Mouse (Mus musculus): ENCODE data around the gene Slc6a15. TPM values are rescaled to one million over a fixed set of nuclear protein-coding genes. Genes with fewer than 3 reads are reported as not detected.

Gene Slc6a15
- total RNA-seq (2012; rRNA removed) = not detected in 2 replicates
- not detected for polyA plus RNA-seq (2012; ENCODE audit: insufficient read depth in 1 of 2, insufficient read length in 2 of 2, low read depth in 1 of 2, low replicate concordance in 2 of 2, missing spikeins in 1 of 2)

DNA sequence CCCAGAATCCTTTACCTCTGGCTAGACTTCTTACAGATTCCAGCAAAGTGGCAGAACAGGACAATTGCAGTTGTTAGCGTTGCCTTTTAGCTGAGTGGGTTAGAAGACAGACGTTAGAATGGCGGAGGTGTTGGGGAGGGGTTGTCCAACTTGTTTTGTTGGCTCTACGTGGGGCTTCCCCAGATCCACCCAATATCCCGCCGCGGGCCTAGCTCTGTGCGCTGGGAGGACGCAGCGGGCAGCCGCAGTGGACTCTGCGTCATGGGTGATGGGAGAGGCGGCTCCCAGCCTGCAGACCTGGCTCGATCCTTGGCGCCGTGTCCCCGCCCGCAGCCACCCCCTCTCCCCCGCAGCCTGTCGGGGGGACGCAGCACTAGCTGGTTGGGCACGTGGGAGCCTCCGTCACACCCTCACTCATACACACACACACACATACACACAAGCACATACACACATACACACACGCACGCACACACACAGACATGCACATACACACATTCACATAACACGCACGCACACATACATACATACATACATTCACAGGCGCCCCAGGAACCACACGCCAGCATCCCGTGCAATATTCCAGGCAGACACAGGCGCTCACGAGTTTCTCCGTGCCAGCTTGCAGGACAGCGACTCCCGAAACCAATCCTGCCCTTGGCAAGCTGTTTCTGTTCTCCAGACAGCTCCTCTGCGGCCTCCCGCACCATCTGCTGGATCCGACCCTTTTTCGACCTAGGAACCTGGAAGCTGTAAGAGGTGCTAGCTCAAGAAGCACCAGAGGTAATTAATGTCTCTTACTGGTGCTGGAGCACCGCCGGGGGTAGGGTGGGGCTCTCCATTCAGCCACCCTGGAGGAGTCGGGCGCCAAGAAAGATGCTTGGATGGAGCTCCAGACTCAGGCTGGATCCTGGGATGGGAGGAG lies at the start of gene Slc6a15:
TSS of gene Slc6a15 (plus strand) at position 413 of the 925 bp plus-strand sequence.
- Histone ChIP-seq H3K36me3 (ENCODE audit: control insufficient read depth in 1 of 2, insufficient read depth in 2 of 2, low read length in 2 of 2) (no peaks in the 10 kb centered on the region), H3K27ac (ENCODE audit: control insufficient read depth, low read depth, low read length) (no peak within 1 kb of the TSS), H3K9ac (ENCODE audit: control insufficient read depth, low read depth, low read length, poor library complexity, severe bottlenecking) (no peak within 1 kb of the TSS), H3K79me2 (ENCODE audit: control insufficient read depth, insufficient read depth, low read length, poor library complexity) (no peaks in the 10 kb centered on the region), H3K4me3 (ENCODE audit: control insufficient read depth in 1 of 2, insufficient read depth in 1 of 2, low read depth in 2 of 2, low read length in 2 of 2) (no peak within 1 kb of the TSS), H3K27me3 (ENCODE audit: control insufficient read depth in 1 of 2, insufficient read depth in 2 of 2, low read length in 2 of 2) (no peaks in the 10 kb centered on the region), H3K4me1 (ENCODE audit: control insufficient read depth in 1 of 2, insufficient read depth in 2 of 2, low read length in 2 of 2) (no peaks in the 10 kb centered on the region), H3K9me3 (replicated peaks; ENCODE audit: insufficient read depth, low read length) (no peaks in the 10 kb centered on the region)
- DNase-seq (ENCODE audit: low read depth, low spot score) = no peak
- no peak for TF ChIP-seq MAZ (IDR thresholded peaks at IDR 0.05; ENCODE audit: low read depth, low read length)
- no peak for TF ChIP-seq TAL1 (IDR thresholded peaks at IDR 0.05; ENCODE audit: low read length)
- TF ChIP-seq MEF2A (IDR thresholded peaks at IDR 0.05; ENCODE audit: extremely low read depth, insufficient replicate concordance, low read depth, low read length, poor library complexity, severe bottlenecking) = no peak
- no peak for TF ChIP-seq MYB (IDR thresholded peaks at IDR 0.05; ENCODE audit: low read depth, low read length)
- no peak for TF ChIP-seq JUND (IDR thresholded peaks at IDR 0.05; ENCODE audit: low read depth, low read length)
- TF ChIP-seq ZMIZ1 (IDR thresholded peaks at IDR 0.05; ENCODE audit: low read depth, low read length) = no peak

DNA sequence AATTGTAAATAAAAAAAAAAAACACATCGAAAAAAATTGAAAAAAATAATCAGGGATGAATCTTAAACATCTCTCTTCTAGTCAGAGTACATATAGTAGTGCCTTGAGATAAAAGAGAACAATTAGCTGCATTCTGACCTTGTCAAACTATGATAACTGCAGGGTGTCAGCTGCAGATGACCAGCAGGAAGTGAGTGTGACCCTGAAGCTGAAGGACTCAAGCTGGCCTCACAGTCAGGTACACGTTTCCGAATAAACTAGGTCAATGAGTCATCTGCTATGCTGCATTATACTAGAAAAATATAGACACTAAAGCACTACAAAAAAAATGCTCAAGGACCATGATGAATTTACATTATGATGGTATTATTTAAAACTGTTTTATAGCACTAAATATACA lies 45.6 kb upstream of the Slc6a15 start:
- no peaks in the 10 kb centered on the region for H3K36me3 ChIP-seq (ENCODE audit: control insufficient read depth in 1 of 2, insufficient read depth in 2 of 2, low read length in 2 of 2)
- no peak overlapping the region for H3K27ac ChIP-seq (ENCODE audit: control insufficient read depth, low read depth, low read length)
- no peak for DNase-seq (ENCODE audit: low read depth, low spot score)
- no peak overlapping the region for H3K4me3 ChIP-seq (ENCODE audit: control insufficient read depth in 1 of 2, insufficient read depth in 1 of 2, low read depth in 2 of 2, low read length in 2 of 2)
- no peak for TF ChIP-seq BHLHE40 (IDR thresholded peaks at IDR 0.05; ENCODE audit: borderline replicate concordance, low read depth, low read length)
- no peak for TF ChIP-seq E2F4 (IDR thresholded peaks at IDR 0.05; ENCODE audit: borderline replicate concordance, low read depth, low read length)
- no peak for TF ChIP-seq RAD21 (IDR thresholded peaks at IDR 0.05; ENCODE audit: low read depth, low read length)
- TF ChIP-seq MAZ (IDR thresholded peaks at IDR 0.05; ENCODE audit: low read depth, low read length) = no peak
- no peak for TF ChIP-seq EP300 (IDR thresholded peaks at IDR 0.05; ENCODE audit: low read depth in 1 of 2, low read length in 2 of 2)
- no peak for TF ChIP-seq ETS1 (IDR thresholded peaks at IDR 0.05; ENCODE audit: low read depth, low read length)
- TF ChIP-seq MEF2A (IDR thresholded peaks at IDR 0.05; ENCODE audit: extremely low read depth, insufficient replicate concordance, low read depth, low read length, poor library complexity, severe bottlenecking) = no peak
- no peak for TF ChIP-seq CTCF (IDR thresholded peaks at IDR 0.05 in 2 of 3, conservative IDR thresholded peaks at IDR 0.05 in 1 of 3; ENCODE audit: control insufficient read depth in 1 of 3, insufficient read depth in 1 of 3, low read depth in 2 of 3, low read length in 3 of 3, poor library complexity in 1 of 3, severe bottlenecking in 1 of 3)
- no peak for TF ChIP-seq MAFK (IDR thresholded peaks at IDR 0.05; ENCODE audit: borderline replicate concordance, low read depth, low read length)
- TF ChIP-seq NRF1 (IDR thresholded peaks at IDR 0.05; ENCODE audit: insufficient read depth, low read depth, low read length, poor library complexity, severe bottlenecking) = no peak
- H3K27me3 ChIP-seq (ENCODE audit: control insufficient read depth in 1 of 2, insufficient read depth in 2 of 2, low read length in 2 of 2) = no peaks in the 10 kb centered on the region
- H3K4me1 ChIP-seq (ENCODE audit: control insufficient read depth in 1 of 2, insufficient read depth in 2 of 2, low read length in 2 of 2) = no peaks in the 10 kb centered on the region
- no peak overlapping the region for H3K9ac ChIP-seq (ENCODE audit: control insufficient read depth, low read depth, low read length, poor library complexity, severe bottlenecking)
- H3K79me2 ChIP-seq (ENCODE audit: control insufficient read depth, insufficient read depth, low read length, poor library complexity) = no peaks in the 10 kb centered on the region
- no peaks in the 10 kb centered on the region for H3K9me3 ChIP-seq (replicated peaks; ENCODE audit: insufficient read depth, low read length)
